Mouse (Mus musculus): ENCODE results near the gene Zfp609. TPM values are rescaled to one million over a fixed set of nuclear protein-coding genes. Genes with fewer than 3 reads are reported as not detected.
"Not testable (repeated sequence)": the region's sequence is repeated elsewhere in the genome, so short reads cannot be mapped to it uniquely, and the experiment has no call there.

Gene Zfp609
- total RNA-seq, 2 experiments from 2014 or later, result 38.1 to 38.4 TPM

DNA sequence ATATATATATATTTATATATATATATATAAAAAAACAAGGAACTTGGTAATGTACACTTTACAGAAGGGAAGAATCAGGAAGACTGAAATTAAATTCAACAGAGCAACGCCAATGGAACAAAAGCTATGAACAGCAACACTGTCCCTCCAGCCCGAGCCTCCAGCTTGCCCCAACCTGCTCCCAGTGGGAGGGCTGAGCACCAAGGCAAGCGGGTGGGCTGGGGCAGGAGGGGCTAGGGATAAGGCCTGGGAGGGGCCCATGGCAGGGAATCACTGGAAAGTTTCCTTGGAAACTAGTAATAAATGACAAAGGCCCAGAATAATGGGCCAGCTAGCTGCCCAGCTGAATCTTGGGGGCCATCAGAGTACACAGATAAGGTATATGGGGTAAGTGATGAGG is 134.9 kb downstream of the Zfp609 start:
- DNase-seq (ENCODE audit: low spot score in 2 of 2), result no peak
- intact Hi-C loops (cut with DNase I), result loop anchor here (10.0 kb wide), 1 partner anchor 312 kb away; no protein-coding TSS in a partner anchor

DNA sequence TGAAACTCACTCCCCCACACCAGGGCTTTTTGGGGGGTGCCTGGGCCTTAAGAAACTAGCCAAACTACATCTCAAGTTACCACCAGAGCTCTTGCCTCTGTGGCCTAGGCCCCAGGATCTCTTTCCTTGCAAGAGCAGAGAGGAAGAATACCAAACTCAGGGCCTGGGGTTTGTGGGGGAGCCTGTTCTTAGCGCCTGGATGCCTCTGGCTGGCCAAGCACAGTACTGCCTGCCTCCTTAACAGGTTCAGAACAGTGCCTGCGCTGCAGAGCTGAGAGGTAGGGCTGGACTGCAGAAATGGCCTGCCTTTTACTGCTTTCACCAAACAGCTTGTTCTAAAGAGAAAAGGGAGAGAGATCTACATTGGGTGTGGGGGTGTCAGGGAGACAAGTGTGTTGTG is 137.5 kb downstream of the Zfp609 start:
- intact Hi-C loops (cut with DNase I), result loop anchor here (10.0 kb wide), 1 partner anchor 315 kb away; no protein-coding TSS in a partner anchor

DNA sequence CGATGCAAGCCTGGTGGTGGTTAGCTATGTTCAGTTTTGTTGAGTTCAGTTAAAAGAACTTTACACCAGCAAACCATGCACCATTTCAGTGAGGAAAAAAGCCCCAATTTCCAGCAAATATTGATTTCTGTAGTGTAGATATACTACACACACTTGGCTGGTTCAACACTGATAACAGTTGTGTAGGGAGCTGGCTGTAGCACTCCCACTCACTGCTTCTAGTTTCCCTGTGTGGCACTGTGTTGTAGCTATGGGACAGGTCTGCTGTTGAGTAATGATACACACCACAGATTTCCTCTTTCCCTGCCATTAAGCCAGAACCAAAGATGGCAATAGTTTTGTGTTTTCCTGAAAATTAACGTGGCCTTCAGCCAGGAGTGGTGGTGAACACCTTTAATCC is 142.7 kb downstream of the Zfp609 start:
- DNase-seq (ENCODE audit: low spot score in 2 of 2), result no peak

More for the DNA sequence above, 137.5 kb downstream of the Zfp609 start:
- not testable (repeated sequence) for DNase-seq (ENCODE audit: low spot score in 2 of 2)

DNA sequence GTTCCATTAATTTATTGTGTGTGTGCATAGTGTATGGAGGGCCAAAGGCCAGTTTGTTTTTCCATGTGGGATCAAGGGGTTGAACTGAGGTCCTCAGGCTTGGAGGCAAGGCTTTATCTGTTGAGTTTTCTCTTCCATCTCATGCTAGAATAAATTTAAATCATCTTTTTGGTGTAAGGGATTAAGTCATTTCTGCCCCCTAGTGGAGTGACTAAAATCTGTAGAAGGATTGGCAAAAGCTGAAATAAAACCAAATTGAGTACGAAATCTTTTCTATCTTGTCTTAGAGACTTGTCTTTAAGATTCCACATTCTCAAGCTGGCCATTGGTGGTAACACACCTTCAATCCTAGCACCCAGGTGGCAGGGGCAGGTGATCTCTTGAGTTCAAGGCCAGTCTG is 144.4 kb downstream of the Zfp609 start:
- intact Hi-C loops (cut with DNase I), result no loop called here
- DNase-seq (ENCODE audit: low spot score in 2 of 2), result peak; percentile 35 to 59

More for the DNA sequence above, 142.7 kb downstream of the Zfp609 start:
- intact Hi-C loops (cut with DNase I), result no loop called here

DNA sequence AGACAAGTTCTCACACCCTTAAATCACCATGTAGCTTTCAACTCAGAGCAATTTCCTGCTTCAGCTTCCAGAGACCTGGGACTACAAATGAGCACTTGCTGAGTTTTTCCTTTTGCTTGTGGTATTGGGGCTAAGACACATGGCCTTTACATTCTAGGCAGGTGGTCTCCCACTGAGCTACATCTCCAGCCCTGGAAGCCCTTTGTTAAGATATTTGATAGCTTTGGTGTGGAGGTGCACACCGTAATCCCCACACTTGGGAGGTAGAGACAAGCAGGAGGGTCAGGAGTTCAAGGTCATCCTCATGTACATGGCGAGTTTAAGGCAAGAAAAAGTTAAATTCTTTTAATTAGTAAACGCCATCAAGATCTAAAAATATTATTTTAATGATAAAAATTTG is 145.2 kb downstream of the Zfp609 start:
- DNase-seq (ENCODE audit: low spot score in 2 of 2), result no peak
- intact Hi-C loops (cut with DNase I), result no loop called here

DNA sequence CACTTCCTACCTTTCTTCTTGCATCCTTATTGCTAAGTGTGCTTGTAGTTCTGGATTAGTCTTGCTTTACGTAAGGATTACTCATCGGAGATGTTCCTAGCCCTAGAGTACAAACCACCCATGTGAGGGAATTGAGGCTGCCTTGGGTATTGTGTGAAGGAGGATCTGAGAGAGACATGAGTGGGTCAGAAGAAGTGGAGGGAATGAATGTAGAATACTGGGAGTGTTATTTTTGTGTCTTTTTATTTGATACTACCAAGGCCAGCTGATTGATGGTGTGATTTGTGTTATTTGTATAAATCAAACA is 145.8 kb downstream of the Zfp609 start:
- intact Hi-C loops (cut with DNase I), result no loop called here
- DNase-seq (ENCODE audit: low spot score in 2 of 2), result no peak

DNA sequence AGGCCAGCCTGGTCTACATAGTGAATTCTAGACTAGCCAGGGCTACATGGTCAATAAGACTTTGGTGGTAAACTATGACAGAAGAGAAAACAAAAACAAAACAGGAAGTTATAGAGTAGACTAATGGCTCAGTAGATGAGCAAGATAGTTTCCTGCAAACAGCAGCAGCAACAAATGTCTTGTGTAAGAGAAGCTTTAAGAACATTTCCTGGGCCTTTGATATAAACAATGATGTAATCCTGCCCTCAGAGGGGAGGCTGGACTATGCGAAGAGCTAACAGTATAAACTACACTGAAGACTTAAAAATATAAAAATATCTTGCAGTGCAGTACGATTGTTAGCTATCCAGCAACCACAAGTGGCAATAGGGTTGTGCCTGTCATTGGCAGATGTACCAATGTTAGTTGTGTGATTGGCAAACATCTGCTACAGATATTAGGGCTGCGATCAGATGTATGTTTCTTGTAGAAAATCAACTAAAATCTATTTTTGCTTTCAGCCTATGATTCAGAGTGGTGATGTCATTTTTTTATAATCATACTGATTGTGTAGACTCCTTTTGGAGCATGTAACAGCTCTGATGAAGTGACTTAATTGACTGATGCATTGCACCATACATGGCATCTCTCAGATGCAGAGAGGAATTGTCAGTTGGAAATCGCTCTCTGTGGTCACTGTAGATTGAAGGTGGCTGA is 146.3 kb downstream of the Zfp609 start:
- intact Hi-C loops (cut with DNase I), result no loop called here
- DNase-seq (ENCODE audit: low spot score in 2 of 2), result no peak

DNA sequence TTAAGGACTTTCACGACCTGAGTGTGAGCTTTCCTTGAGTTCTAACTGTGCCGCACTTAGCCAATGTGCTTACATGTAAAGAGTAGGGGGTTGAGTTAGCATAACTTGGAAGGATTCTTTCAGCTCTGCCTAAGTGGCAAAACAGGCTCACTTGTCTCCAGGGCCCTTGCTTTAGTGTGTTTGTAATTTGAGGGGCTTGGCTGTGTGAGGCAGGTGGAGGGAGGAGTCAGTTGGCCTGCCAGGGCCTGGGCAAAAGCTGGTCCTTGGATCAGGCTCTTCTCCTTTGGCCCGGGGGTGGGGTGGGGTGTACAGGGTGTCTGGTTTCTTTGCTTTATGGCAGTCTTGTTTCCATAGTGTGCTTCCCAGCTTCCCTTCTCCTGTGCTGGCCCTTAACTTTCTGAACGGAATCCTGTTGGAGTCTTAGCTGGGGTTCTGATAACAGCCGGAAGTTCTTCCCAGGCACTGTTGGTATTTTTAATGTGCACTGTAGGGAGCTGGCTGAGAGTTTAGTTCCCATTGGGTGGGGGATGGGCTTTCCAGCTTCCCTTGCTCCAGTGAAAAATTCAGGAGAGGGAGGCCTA is 148.1 kb downstream of the Zfp609 start:
- intact Hi-C loops (cut with DNase I), result loop anchor here (5.0 to 10.0 kb wide), 2 partner anchors 168 to 426 kb away; no protein-coding TSS in a partner anchor
- peak in 1 of 2 experiments; percentile 50 for DNase-seq (ENCODE audit: low spot score in 2 of 2)

DNA sequence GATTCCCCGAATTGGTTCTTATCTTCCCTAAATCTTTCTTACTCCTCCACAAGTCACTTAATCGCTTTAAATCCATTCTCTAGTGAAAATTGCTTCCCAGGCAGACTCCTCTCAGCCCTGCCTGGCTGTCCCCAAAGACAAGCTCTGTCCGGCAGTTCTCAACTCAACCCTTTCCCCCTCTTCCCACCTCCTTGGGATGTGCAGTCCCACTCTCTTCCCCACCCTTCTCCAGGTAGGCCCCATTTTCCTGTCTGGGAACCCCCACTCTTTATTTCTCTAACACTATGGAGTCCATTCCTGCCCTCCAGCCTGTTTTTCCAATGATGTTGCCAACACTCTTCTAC is 150.3 kb downstream of the Zfp609 start:
- no peak for DNase-seq (ENCODE audit: low spot score in 2 of 2)
- intact Hi-C loops (cut with DNase I), result loop anchor here (5.0 to 10.0 kb wide), 2 partner anchors 170 to 428 kb away; no protein-coding TSS in a partner anchor

DNA sequence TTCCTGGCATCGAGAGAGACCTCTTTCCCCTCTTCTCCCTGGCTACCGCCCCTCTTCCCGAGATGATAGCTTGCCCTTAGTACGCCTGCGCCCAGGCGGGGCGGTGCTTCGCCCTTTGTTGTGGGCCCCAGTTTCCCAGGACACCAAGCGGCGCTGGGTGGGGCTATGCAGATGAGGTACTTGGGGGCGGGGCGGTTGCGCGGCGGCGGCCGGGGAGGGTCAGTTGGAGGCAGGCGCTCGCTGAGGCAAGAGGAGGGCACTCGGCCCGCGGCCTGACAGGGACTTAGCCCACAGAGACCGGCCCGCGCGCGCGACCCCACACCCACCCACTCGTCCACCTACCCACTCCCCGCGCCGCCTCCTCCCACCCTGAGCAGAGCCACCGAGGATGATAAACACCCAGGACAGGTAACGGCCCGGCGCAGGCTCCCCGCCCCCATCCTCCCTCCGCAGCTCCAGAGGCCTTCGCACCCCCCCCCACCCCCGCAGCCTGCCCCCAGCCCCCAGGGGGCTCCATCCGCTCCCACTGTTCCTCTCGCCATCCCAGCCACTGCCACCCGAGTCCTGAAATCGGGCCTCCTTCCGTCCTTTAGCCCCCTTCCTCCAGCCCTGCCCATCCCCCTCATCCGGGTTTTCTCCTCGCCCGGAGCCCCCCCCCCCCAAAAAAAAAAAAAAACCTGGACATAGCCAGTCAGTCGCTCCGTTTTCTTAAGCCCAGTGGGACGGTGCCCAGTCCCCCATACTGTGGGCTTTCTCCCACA is 150.8 kb downstream of the Zfp609 start:
- DNase-seq (ENCODE audit: low spot score in 2 of 2), result peak; percentile 97
- intact Hi-C loops (cut with DNase I), result loop anchor here (5.0 to 10.0 kb wide), 2 partner anchors 171 to 428 kb away; no protein-coding TSS in a partner anchor

DNA sequence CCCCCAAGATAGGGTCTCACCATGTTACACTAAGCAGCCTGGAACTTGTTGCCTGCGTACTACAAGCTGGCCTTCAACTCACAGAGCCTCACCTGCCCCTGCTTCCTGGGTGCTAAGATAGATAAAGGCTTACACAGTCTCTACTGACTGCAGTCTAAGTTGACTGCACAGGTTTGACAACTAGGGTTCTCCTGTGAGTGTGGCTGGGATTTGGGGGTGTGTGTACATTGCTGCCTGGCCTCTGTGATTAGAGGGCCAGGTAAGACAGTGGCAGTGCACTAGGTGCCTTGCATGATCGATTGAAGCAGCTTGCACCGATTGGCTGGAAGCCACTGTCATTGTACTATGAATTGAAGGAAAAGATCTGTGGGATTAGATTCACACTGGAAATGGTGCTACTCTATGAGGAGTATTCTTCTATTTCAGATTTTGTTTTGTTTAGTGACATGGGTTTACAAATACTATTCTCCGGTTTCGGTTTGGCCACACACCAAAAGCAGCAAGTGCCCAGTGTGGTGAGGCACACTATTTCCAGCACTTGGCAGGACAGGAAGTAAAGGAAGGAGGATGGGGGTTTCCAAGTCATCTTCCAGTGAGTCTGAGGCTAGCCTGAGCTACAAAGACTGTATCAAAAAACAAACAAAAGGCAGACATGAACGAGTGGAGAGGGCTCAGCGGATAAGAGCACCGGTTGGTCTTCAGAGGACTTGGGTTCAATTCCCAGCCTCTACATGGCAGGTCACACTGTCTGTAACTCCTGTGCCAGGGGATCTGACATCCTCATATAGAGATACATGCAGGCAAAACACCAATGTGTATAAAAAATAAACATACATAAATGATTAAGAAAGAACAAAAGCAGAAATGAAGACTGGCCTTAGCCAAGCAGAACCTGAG is 151.7 kb downstream of the Zfp609 start:
- intact Hi-C loops (cut with DNase I), result loop anchor here (5.0 to 10.0 kb wide), 2 partner anchors 172 to 429 kb away; no protein-coding TSS in a partner anchor
- no peak for DNase-seq (ENCODE audit: low spot score in 2 of 2)

DNA sequence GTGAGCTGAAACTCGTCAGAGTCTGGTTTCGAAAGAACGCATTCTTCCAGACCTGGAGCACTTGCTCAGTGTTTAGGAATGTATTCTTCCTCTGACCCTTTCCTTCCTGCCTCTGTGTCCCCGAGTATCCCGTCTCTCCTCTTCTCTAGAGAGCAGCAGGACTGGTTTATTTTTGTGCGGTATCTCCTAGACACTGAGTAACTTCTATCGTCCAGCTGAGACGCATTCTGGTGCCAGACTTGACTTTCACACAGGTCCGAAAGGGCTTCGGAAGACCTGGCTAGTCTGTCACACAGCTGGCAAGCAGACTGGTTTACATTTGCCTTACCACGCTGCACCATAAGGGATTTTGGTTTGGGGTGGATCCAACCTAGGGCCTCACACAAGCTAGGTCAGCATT is 154.4 kb downstream of the Zfp609 start:
- intact Hi-C loops (cut with DNase I), result loop anchor here (10.0 kb wide), 1 partner anchor 432 kb away; no protein-coding TSS in a partner anchor
- no peak for DNase-seq (ENCODE audit: low spot score in 2 of 2)

DNA sequence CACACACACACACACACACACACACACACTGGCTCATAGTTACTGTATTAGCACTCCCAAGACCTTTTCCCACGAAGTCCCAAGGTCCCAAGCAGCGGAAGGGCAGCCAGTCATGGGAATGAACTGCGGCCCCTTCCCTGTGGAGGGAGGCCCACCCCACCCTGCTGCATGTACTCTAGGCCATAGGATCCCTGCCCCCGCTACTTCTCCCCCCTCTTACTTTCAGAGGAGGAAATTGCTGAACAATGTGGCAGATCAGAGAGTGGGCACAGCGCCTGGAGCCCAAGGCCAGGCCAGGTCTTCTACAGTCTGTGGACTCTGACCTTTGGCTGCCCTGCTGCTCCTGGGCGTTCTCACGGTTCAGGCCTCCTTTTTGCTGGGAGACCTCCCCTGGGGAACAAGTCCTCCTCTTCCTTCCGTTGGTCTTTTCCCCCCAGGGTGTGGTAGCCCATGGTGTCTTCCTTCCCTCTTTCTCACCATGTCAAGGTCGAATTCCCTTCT is 155.9 kb downstream of the Zfp609 start:
- intact Hi-C loops (cut with DNase I), result loop anchor here (10.0 kb wide), 1 partner anchor 433 kb away; no protein-coding TSS in a partner anchor
- DNase-seq (ENCODE audit: low spot score in 2 of 2), result no peak

DNA sequence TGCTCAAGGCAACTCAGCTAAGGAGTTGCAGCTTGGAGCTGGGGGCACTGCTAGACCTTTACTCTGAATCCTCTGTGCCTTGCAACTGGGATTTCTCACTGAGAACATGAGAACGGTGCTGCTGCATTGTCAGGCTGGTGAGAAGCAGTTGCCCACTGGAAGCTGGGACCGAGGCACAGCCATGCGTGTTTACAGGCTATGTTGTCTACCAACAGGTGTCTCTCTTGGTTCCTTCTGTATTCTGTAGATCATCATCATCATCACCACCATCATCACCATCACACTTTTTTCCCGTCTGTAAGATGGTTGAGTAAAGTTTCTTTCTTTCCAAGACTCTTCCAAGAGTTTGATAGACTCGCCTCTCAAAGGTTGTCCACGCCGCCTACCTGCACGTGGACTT is 159.7 kb downstream of the Zfp609 start, which contains the start of gene Oaz2:
Gene Oaz2 (plus strand): TSS at position 301 of the 400 bp plus-strand sequence.
- DNase-seq (ENCODE audit: low spot score in 2 of 2), result no peak
- intact Hi-C loops (cut with DNase I), result no loop called here

DNA sequence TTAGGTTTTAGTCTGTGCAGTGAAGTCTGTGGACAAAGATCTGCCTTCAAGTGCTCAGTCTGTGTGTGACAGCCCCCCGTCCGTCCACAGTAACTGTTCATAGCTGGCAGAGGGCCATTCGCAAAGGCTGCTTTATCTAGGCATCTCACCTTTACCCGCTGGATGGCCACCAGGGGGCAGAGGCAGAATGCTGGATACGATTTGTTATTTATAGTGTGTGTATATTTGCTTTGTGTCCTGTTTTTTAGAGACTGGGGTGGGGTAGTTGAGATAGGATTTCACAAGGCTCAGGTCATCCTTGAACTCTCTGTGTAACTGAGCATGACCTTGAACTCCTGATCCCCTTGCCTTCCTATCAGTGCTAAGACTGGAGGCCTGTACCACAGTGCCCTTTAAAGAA is 161.3 kb downstream of the Zfp609 start:
- peak; percentile 56 to 64 for DNase-seq (ENCODE audit: low spot score in 2 of 2)

DNA sequence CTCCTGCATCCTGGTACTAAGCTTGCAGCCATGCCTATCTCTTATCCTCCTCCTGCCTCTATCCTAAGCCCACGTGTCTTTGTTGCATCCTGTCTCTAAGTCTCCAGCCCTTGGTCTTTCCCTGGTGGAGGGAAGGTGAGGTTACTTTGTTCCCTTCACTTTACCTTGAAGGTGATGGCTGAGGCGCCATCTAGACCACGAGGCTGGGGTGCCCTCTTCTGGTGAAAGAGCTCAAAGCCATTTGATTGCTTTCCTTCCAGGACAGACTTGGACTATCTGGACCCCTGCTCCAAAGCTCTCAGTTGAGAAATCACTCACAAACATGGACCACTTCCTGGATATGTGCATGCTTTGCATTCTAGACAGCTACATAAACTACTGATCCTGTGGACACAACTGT is 163.2 kb downstream of the Zfp609 start:
- intact Hi-C loops (cut with DNase I), result loop anchor here (1.0 to 5.0 kb wide), 2 partner anchors 59 to 137 kb away; no protein-coding TSS in a partner anchor
- DNase-seq (ENCODE audit: low spot score in 2 of 2), result peak in 1 of 2 experiments; percentile 75

More for the DNA sequence above, 161.3 kb downstream of the Zfp609 start:
- intact Hi-C loops (cut with DNase I), result no loop called here

DNA sequence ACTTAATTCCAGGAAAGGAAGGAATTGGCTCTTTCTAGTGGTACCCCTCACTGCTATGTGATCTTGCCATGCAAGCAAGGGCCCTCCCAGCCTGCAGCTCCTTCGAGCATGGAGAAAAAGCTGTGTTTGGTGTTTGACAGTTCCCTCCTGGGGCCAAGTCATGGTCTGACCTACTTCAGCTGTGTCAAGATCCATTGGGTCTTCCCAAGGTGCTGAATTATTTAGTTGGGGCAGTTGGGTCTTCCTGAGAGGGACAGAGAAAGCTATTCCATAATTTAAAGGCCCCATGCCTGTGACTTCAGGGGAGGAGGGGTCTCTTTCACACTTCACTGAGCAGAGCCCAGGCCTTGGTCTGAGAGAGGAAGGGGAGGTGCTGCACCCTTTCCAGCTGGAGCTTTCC is 165.9 kb downstream of the Zfp609 start:
- intact Hi-C loops (cut with DNase I), result loop anchor here (5.0 kb wide), 1 partner anchor 134 kb away; no protein-coding TSS in a partner anchor
- DNase-seq (ENCODE audit: low spot score in 2 of 2), result no peak

DNA sequence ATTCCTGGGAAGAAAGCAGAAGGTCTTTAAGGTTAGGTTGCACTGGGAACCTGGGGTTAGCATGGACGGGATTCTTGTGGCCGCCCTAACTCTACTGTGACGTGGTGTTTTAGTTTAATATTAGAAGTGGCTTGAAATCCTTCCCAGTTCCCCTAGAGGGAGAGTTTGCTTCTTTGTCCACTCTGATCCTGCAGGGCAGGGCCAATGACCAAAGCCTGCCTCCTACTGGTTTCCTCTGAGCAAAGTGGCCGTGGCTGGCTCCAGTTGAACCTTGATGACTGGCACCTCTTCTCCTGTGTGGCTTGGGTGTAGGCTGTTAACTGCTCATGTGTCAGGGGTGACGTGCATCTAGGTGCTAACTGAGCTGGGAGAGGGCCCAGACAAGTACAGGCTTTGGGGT is 166.3 kb downstream of the Zfp609 start:
- intact Hi-C loops (cut with DNase I), result loop anchor here (5.0 kb wide), 1 partner anchor 134 kb away; no protein-coding TSS in a partner anchor
- no peak for DNase-seq (ENCODE audit: low spot score in 2 of 2)

DNA sequence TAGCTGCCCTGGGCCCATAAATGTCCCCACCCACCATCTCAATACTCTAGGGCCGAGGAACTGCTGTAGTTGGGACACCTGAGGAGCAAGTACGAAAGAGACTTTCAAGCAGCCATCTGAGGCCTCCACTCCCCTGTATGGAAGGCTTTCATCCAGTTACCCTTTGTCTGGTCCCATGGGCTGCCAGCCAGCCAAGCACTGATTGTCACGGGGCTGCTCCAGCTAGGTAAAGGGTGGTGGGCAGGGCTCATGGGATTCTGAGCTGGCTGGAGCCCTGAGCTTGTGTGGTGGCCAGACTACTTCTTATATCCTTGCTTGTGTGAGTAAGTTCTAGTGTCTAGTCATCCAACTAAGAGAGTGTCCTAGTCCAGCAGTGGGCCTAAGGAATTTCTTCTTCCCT is 170.1 kb downstream of the Zfp609 start:
- DNase-seq (ENCODE audit: low spot score in 2 of 2), result no peak
- intact Hi-C loops (cut with DNase I), result no loop called here
